Mouse (Mus musculus): ENCODE data around the gene Asphd1.

Gene Asphd1

GRCm38 (mm10) chr7:126897390-126898101, 51.8 kb downstream of the Asphd1 start:
- DNase-seq (ENCODE audit: low read depth in 2 of 2, low spot score in 2 of 2), result no peak

- DNase-seq (ENCODE audit: low read depth in 2 of 2, low spot score in 2 of 2), result no peak
Measured at GRCm38 (mm10) chr7:126896912-126897311, 52.5 kb downstream of the Asphd1 start.

All from CD8-positive naive resting alpha-beta T cell, adult 2 months (primary cell).